Mouse (Mus musculus) small intestine, adult 2 months (tissue): ENCODE measurements around the gene Lmo4.

ENCODE experiments used
- CTCF ChIP-seq: fragments of 200-500 bp; IDR thresholded peaks from 2 replicates; pipeline ENCODE4 v1.5.1; 2012; ENCODE audit warnings: low read depth, mild to moderate bottlenecking, control low read depth, inconsistent platforms, low read length, moderate library complexity, mixed read lengths; ENCODE audit not compliant: insufficient replicate concordance, insufficient read length; ENCODE audit errors: extremely low read depth
- POLR2A ChIP-seq: fragments of 200-500 bp; IDR thresholded peaks from 2 replicates; pipeline ENCODE4 v1.6.1; 2012; ENCODE audit warnings: low read depth, mild to moderate bottlenecking, control low read depth, inconsistent platforms, low read length, moderate library complexity

DNA sequence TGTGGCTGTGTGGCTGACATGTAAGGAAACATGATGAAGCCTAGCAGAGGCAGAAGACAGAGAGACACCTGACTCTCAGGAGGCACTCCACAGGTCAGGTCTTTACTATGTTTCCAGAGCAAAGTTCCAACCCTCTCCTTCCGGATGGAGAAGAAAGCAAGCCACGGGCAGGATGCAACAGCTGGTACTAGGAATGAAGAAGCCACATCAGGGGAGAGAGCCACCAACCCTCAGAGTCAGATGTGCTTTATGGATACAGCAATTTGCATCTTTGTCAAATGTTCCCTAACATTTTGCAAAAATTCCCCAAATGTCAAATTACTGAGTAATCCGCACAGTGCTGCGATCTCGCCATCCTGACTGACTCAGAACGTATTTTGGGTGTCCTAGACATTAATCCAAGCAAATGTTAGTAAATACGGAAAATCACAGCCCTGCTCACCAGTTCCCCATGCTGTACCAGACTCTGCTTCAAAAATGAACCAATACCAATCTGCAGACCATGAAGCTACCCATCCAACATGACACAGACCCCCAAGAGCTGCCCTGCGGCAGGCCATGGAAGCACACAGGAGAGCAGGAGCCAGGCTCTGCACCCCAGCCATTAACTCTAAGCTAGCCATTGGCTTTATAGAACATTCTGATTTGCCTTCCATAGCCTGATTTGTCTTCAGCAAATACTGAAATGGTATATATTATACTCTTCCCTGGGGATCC, 38.4 kb downstream of the Lmo4 start:
- TF ChIP-seq POLR2A (no peak), CTCF (no peak)
